ENCODE assay signal across 16 mouse cellular contexts in the genomic region with DNA sequence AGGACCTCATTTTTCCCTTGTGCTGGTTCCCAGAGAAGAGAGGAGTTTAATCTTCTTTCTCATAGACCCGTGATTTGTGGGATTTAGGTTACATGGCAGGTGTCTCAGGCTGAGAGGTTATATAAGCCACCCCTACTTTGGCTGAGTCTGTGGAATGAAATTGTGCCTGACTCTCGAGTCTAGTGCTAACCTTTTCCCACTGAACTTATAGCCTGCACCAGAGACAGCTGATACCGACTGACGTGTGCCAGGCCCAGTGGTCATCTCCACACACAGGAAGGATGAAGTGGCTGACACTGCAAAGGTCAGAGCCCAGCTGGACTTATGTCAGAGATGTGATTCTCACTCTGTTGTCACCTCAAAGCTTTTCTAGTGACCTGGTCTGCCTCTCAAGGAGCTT.
"Had no signal": no experiment of that assay in that cellular context is flagged by ENCODE, and none has a peak within 500 bp of the region (broad histone marks: within the 10 kb centered on the region; RNA-seq: fewer than 3 reads in every experiment).

No protein-coding gene starts in this region.

- H3K4me1 ChIP-seq: liver, embryonic 15.5 days had no signal

- H3K4me3 ChIP-seq: limb, embryonic 13.5 days; liver, embryonic 15.5 days; midbrain, embryonic 13.5 days had no signal

- H3K27me3 ChIP-seq: limb, embryonic 13.5 days; liver, embryonic 15.5 days; midbrain, embryonic 13.5 days had no signal

- H3K9me3 ChIP-seq: limb, embryonic 13.5 days; liver, embryonic 15.5 days; midbrain, embryonic 13.5 days had no signal

- H3K27ac ChIP-seq: kidney, postnatal 0 days; limb, embryonic 13.5 days; liver, embryonic 15.5 days; midbrain, embryonic 13.5 days had no signal

- H3K9ac ChIP-seq: limb, embryonic 13.5 days; liver, embryonic 15.5 days; midbrain, embryonic 13.5 days had no signal

- H3K36me3 ChIP-seq: limb, embryonic 13.5 days; liver, embryonic 15.5 days; midbrain, embryonic 13.5 days had no signal

- H3K4me2 ChIP-seq: limb, embryonic 13.5 days; liver, embryonic 11.5 days; liver, embryonic 15.5 days; midbrain, embryonic 13.5 days had no signal

- ATAC-seq: lung, postnatal 0 days; midbrain, embryonic 13.5 days had no signal

- DNase-seq: kidney, adult 11 months; kidney, adult 9 months; kidney, postnatal 36 days; layer of hippocampus, adult 9-11 months; layer of hippocampus, postnatal 36 days; lung, adult 2 months; lung, postnatal 36 days; right cerebral cortex, postnatal 14 days; thymus, adult 18-20 months; thymus, postnatal 25 days had no signal
